Mouse (Mus musculus) kidney, postnatal 36 days (tissue): Measurements from ENCODE around the gene Stpg3.

Experiments used
- DNase-seq, 2 experiments: peaks; one replicate each; pipeline ENCODE4 v3.0.0; 2021 to 2022; ENCODE audit warnings: mixed read lengths in 2 of 2

Gene Stpg3

GRCm38 (mm10) chr2:25234551-25235220 is 20.2 kb upstream of the Stpg3 start:
- DNase-seq, result peak; percentile 61 to 82

- DNase-seq, result peak; percentile 64 to 66
Observed at GRCm38 (mm10) chr2:25234050-25234449, 19.6 kb upstream of the Stpg3 start, which contains the start of gene Slc34a3. TSS of gene Slc34a3 (minus strand) at chr2:25234364.

- no peak for DNase-seq
Observed at GRCm38 (mm10) chr2:25233421-25233820, 19.0 kb upstream of the Stpg3 start.

GRCm38 (mm10) chr2:25231038-25231437 is 16.6 kb upstream of the Stpg3 start:
- no peak for DNase-seq

GRCm38 (mm10) chr2:25230581-25230980 is 16.1 kb upstream of the Stpg3 start:
- DNase-seq, result no peak

- DNase-seq, result no peak
Observed at GRCm38 (mm10) chr2:25229582-25229981, 15.1 kb upstream of the Stpg3 start.

- no peak for DNase-seq
Observed at GRCm38 (mm10) chr2:25228995-25229530, 14.6 kb upstream of the Stpg3 start.

GRCm38 (mm10) chr2:25228431-25228889 is 14.0 kb upstream of the Stpg3 start:
- DNase-seq, result peak; percentile 94 to 95

GRCm38 (mm10) chr2:25227406-25227805 is 13.0 kb upstream of the Stpg3 start:
- no peak for DNase-seq

- DNase-seq, result no peak
Observed at GRCm38 (mm10) chr2:25226864-25227263, 12.4 kb upstream of the Stpg3 start.

GRCm38 (mm10) chr2:25225811-25226379 is 11.5 kb upstream of the Stpg3 start:
- no peak for DNase-seq

- peak; percentile 96 to 100 for DNase-seq
Observed at GRCm38 (mm10) chr2:25224766-25225752, 10.6 kb upstream of the Stpg3 start.

GRCm38 (mm10) chr2:25224492-25224765 is 10.0 kb upstream of the Stpg3 start, which contains the start of gene Tubb4b:
TSS of gene Tubb4b (minus strand) at chr2:25224702.
- DNase-seq, result no peak

GRCm38 (mm10) chr2:25223681-25224491 is 9.4 kb upstream of the Stpg3 start:
- DNase-seq, result peak; percentile 89 to 90

GRCm38 (mm10) chr2:25221331-25221772 is 6.9 kb upstream of the Stpg3 start:
- no peak for DNase-seq

GRCm38 (mm10) chr2:25218445-25218844 is 4.0 kb upstream of the Stpg3 start, which contains the start of gene Fam166a:
TSS of gene Fam166a (plus strand) at chr2:25218745.
- no peak for DNase-seq

GRCm38 (mm10) chr2:25217666-25218065 is 3.2 kb upstream of the Stpg3 start:
- no peak for DNase-seq

- DNase-seq, result no peak
Observed at GRCm38 (mm10) chr2:25213266-25213865, 1.1 kb downstream of the Stpg3 start.

- DNase-seq, result peak; percentile 93 to 95
Observed at GRCm38 (mm10) chr2:25211121-25211670, 3.2 kb downstream of the Stpg3 start, which contains the start of gene Nelfb. TSS of gene Nelfb (minus strand) at chr2:25211489.

- DNase-seq, result peak in 1 of 2 experiments; percentile 27
Observed at GRCm38 (mm10) chr2:25210686-25211085, 3.8 kb downstream of the Stpg3 start.

GRCm38 (mm10) chr2:25207593-25207992 is 6.8 kb downstream of the Stpg3 start:
- DNase-seq, result peak in 1 of 2 experiments; percentile 36
